Mouse (Mus musculus) hematopoietic stem cell, adult 5-6 weeks (primary cell): ENCODE data around the gene Grb10. TPM values are rescaled to one million over a fixed set of nuclear protein-coding genes. Genes with fewer than 3 reads are reported as not detected.

Experiments
- total RNA-seq: library from RNA; stranded (forward); fragments of 172-1452, 232-1000 nt; gene quantifications from 2 replicates; pipeline ENCODE4 v1.2.3, GENCODE M21; 2017

The Grb10 gene
- total RNA-seq, 1 experiment from 2014 or later, result 23.0 TPM

Other genes with a start within 250 kb of the Grb10 start
- gene Fignl1, start 229.7 kb downstream of the Grb10 start, total RNA-seq, result 68.5 and 68.9 TPM in 2 replicates
- not detected in 2 replicates for gene Ddc, start 140.5 kb downstream of the Grb10 start, total RNA-seq